Mouse (Mus musculus) ovary, adult 10 weeks (tissue): ENCODE data around the gene Zfp804b. TPM values are rescaled to one million over a fixed set of nuclear protein-coding genes. Genes with fewer than 3 reads are reported as not detected.

Source experiments
- polyA plus RNA-seq: library from polyadenylated mRNA; stranded (reverse); fragments of 350-450 nt; fragmentation: Illumina TruSeq; extraction: RNeasy Lipid Tissue Mini Kit (QIAGEN cat#74804); gene quantifications from one replicate; pipeline ENCODE4 v1.2.3, GENCODE M21; 2014

Gene Zfp804b
- 0.20 TPM for polyA plus RNA-seq

DNA sequence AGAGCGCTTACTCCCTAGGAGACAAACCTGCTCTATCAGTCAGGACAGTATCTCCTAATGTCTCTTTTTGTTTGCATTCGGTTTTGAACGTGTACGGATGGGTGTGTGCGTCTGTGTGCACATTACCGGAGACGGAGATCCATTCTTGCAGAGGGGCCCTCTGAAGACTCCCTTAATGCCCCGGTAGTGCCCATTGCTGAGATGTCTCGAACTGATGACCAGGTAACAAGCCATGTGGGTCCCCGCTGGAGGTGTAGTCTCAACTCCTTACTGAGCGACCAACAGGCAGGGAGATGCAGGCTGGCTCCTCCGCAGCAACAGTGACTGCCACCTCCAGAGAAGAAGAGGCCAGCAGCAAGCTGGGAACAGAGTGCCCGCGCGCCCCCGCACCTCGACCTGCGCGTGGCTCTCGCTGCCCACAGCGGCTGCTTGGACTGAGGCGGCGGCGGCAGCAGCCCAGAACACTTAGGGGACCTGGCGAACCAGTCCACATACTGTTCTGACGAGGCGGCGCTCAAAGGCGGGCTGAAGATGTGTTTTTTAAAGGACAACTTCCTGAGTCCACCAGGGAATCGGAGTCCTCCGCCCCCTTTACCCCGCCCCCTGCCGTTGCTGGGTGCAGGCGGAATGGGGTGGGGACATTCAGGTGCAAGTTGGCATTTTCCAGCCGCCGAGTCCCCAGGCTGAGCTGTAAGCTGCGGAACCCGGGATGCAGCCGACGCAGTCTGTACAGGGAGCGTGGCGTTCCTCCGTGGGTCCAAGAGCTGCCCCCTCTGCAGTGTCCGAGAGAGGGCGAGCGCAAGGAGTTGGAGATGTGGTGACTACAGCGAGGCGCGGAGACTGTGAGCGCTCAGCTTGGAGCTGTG, at the start of gene Zfp804b:
Gene Zfp804b (minus strand): TSS at position 612 of the 866 bp plus-strand sequence.

DNA sequence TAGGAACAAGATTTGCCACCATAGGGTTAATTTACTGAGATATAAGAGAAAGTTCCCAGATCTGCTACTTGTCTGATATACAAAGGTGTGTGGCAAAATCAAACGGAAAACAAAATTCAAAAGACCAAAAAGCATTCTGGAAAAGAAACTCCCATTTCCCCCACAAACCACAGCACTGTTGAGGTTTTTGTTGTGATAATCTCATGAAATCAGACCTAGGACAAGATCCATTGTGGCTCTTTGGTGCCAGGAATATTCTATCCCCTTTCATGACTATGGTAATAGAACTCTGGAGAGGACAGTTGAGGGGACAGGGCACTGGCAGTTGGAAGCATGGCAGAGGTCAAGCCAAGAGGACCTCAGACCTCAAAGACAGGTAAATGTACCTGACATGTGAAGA, 40.7 kb downstream of the Zfp804b start, which contains the start of gene Tex47:
Gene Tex47 (plus strand): TSS at position 301 of the 400 bp plus-strand sequence.

Other genes starting within 250 kb of the Zfp804b start
- gene Tex47, start 40.6 kb downstream of the Zfp804b start, polyA plus RNA-seq, result not detected